19 mouse cellular contexts compared by ENCODE assay signal in the genomic region with DNA sequence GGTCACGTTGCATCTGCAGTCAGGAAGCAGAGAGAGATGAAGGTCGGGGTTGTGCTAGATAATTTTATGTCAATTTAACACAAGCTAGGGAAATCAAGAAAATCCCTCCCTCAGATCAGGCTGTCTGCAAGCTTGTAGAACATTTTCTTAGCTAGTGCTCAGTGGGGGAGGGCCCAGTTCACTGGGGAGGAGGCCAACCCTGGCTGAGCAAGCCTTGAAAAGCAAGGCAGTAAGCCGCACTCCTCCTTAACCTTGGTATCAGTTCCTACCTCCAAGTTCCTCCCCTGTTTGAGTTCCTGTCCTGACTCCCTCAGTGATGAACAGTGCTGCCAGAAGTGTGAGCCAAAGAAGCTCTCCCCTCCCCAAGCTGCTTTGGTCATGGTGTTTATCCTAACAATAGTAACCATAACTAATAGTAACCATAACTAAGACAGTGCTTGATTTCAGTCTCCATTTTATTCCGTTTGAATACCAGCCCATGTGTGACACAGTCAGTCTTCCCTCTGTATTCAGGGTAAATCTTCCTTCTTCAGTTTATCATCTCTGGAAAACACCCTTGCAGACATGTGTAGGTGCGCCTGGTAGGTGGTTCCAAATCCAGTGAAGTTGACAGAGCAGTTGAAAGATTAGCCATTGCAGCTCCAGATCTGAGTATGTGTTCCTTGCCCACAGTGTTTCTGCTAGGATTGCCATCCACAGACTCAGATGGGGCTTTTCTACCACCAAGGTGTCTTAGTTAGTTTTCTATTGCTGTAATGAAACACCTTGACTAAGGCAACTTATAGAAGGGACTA. TPM values are rescaled to one million over a fixed set of nuclear protein-coding genes. Genes with fewer than 3 reads are reported as not detected.
"Had no signal": no experiment of that assay in that cellular context is flagged by ENCODE, and none has a peak within 500 bp of the region (broad histone marks: within the 10 kb centered on the region; RNA-seq: fewer than 3 reads in every experiment).

No protein-coding gene starts in this region.

- H3K27me3 ChIP-seq: intestine, embryonic 15.5 days; kidney, embryonic 15.5 days; midbrain, embryonic 15.5 days; stomach, embryonic 15.5 days had no signal

- ATAC-seq: intestine, embryonic 15.5 days; midbrain, embryonic 15.5 days had no signal

- H3K9ac ChIP-seq: intestine, embryonic 15.5 days; kidney, embryonic 15.5 days; liver, embryonic 13.5 days; midbrain, embryonic 12.5 days; midbrain, embryonic 15.5 days; neural tube, embryonic 13.5 days; stomach, embryonic 15.5 days had no signal

- H3K36me3 ChIP-seq: intestine, embryonic 15.5 days; kidney, embryonic 15.5 days; liver, embryonic 13.5 days; midbrain, embryonic 12.5 days; midbrain, embryonic 15.5 days; neural tube, embryonic 13.5 days; stomach, embryonic 15.5 days had no signal

- H3K27ac ChIP-seq: intestine, embryonic 15.5 days; kidney, embryonic 15.5 days; liver, embryonic 13.5 days; midbrain, embryonic 12.5 days; midbrain, embryonic 15.5 days; neural tube, embryonic 13.5 days; stomach, embryonic 15.5 days had no signal

- H3K4me2 ChIP-seq: intestine, embryonic 15.5 days; kidney, embryonic 15.5 days; liver, embryonic 13.5 days; midbrain, embryonic 12.5 days; midbrain, embryonic 15.5 days; neural tube, embryonic 13.5 days; stomach, embryonic 15.5 days had no signal

- H3K4me3 ChIP-seq: intestine, embryonic 15.5 days; kidney, embryonic 15.5 days; liver, embryonic 13.5 days; midbrain, embryonic 12.5 days; midbrain, embryonic 15.5 days; myocyte; neural tube, embryonic 13.5 days; stomach, embryonic 15.5 days had no signal

- H3K4me1 ChIP-seq: intestine, embryonic 15.5 days; midbrain, embryonic 15.5 days; neural tube, embryonic 13.5 days; stomach, embryonic 15.5 days had no signal

- H3K9me3 ChIP-seq: intestine, embryonic 15.5 days; kidney, embryonic 15.5 days; liver, embryonic 13.5 days; midbrain, embryonic 12.5 days; midbrain, embryonic 15.5 days; neural tube, embryonic 13.5 days; stomach, embryonic 15.5 days had no signal

- DNase-seq: kidney, adult 11 months; kidney, adult 8-10 months; kidney, postnatal 14 days; kidney, postnatal 4 days; liver, embryonic 13.5 days; lung, adult 2 months; lung, postnatal 14 days; lung, postnatal 4 days; thymus, adult 18-20 months; thymus, postnatal 14 days; thymus, postnatal 4 days had no signal

RNA-seq across cellular contexts. Expression of a gene that starts 53.8 kb away (rescaled TPM):
- total RNA-seq: neutrophil, adult 5-6 weeks had no signal
